Mouse (Mus musculus) mouse embryonic stem cell (cell line): ENCODE results near the gene Gm17689.

Source experiments
- in situ Hi-C, 2 experiments: fragments of 300-500 bp; cut with MboI; formaldehyde crosslinking; loops; 1 replicate in 1 of 2; 3 replicates in 1 of 2; pipeline ENCODE4 v1.14.3; 2019 to 2020; ENCODE audit warnings: low sequenced_read_pairs in 2 of 2, low pct_unique_long_range_greater_than_20kb in 1 of 2, mixed read lengths in 1 of 2; ENCODE audit not compliant: unreplicated experiment in 1 of 2

Gm17689 gene

GRCm38 (mm10) chr9:36582535-36582934 lies at the start of gene Gm17689:
TSS of gene Gm17689 (minus strand) at chr9:36582635.
- in situ Hi-C loops = no loop called here

- in situ Hi-C loops = no loop called here
Measured at GRCm38 (mm10) chr9:36541863-36542262, 40.6 kb downstream of the Gm17689 start, which contains the start of gene Gm5615. TSS of gene Gm5615 (minus strand) at chr9:36541963.
